Mouse (Mus musculus): ENCODE results near the gene Acd. TPM values are rescaled to one million over a fixed set of nuclear protein-coding genes. Genes with fewer than 3 reads are reported as not detected.
A peak's percentile ranks its signal among the peaks of the same experiment; 100 is the strongest.

The Acd gene
- total and polyA plus RNA-seq, 2 experiments from 2014 or later, result 39.3 to 82.1 TPM

DNA sequence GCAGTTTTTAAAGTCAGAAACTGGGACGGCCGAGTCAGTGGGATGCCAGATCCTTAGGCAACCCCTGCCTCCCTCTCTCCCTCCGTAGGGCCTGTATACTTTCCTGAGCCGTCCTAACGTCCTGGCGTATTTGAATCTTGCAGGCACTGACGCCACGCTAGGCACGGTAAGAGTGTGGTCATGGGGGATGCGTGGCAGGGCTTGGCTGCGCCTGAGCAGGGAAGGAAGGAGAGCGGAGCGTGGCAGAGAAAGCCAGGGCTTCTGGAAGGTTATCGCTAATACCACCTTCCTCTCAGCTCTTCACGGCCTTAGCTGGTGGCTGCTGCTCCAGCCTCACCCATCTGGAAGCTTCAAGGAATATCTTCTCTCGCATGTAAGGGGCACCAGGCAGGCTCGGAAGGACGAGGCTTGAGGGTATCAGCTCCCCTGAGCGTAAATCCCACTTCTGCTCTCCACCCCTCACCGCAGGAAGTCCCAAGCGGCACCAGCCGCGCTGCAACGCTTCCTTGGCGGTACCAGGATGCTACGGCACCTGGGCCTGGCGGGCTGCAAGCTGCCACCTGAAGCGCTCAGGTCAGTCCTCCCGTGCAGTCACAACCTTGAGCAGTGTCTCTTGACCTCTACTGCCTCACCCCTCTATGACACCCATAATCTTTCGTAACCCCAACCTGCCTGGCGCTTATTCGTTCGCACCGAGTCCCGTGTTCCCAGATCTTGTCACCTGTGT, 11.5 kb downstream of the Acd start:
- Histone ChIP-seq H3K27me3 (ENCODE audit: insufficient read depth, low read length) (no peaks in the 10 kb centered on the region), H3K36me3 (ENCODE audit: insufficient read depth, low read length) (peaks cover 1% of the 10 kb centered on the region; the same call in 1 of the 2 replicates), H3K4me1 (ENCODE audit: insufficient read depth, low read length) (no peaks in the 10 kb centered on the region), H3K27ac (no peak overlapping the region), H3K9ac (replicated peaks; ENCODE audit: low read length) (no peak overlapping the region), H3K4me2 (ENCODE audit: low read depth, low read length) (no peak overlapping the region), H3K4me3 (ENCODE audit: low read length) (no peak overlapping the region), H3K9me3 (ENCODE audit: low read length) (no peaks in the 10 kb centered on the region)
- WGBS, result 65% methylated on average over 34 of the region's 35 CpGs
- TF ChIP-seq CTCF (IDR thresholded peaks at IDR 0.05; ENCODE audit: low read depth), result no peak
- no peak for ATAC-seq
- DNase-seq (ENCODE audit: low spot score), result no peak

DNA sequence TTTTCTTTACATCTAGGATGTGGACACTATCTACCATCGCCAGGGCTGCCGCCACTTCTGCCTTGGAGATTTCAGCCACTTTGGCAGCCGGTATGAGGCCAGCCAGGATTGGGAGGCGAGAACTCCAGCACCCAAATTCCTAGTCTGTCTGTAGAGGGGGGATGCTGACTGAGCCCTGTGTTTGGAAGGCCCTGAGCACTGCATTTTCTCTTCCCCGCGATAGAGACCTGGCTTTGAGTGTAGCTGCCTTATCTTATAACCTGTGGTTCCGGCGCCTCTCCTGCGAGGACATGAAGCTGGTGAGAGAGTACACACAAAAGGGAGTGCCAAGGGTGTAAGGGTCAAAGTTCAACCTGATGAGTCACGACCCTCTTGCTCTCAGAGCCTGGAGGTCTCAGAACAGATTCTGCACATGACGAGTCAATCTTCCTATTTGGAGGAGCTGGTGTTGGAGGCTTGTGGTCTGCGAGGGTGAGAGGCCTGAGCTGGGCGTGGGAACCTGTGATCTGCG, 12.6 kb downstream of the Acd start:
- H3K4me2 ChIP-seq (ENCODE audit: low read depth, low read length), result no peak overlapping the region
- H3K9ac ChIP-seq (replicated peaks; ENCODE audit: low read length), result no peak overlapping the region
- no peaks in the 10 kb centered on the region for H3K27me3 ChIP-seq (ENCODE audit: insufficient read depth, low read length)
- 74% methylated on average over 14 of the region's 14 CpGs for WGBS
- no peak overlapping the region for H3K27ac ChIP-seq
- H3K4me1 ChIP-seq (ENCODE audit: insufficient read depth, low read length), result no peaks in the 10 kb centered on the region
- no peaks in the 10 kb centered on the region for H3K9me3 ChIP-seq (ENCODE audit: low read length)
- DNase-seq (ENCODE audit: low spot score) (no peak), ATAC-seq (no peak)
- H3K36me3 ChIP-seq (ENCODE audit: insufficient read depth, low read length), result peaks cover 13% of the 10 kb centered on the region; the same call in 1 of the 2 replicates
- H3K4me3 ChIP-seq (ENCODE audit: low read length), result no peak overlapping the region
- no peak for TF ChIP-seq CTCF (IDR thresholded peaks at IDR 0.05; ENCODE audit: low read depth)

DNA sequence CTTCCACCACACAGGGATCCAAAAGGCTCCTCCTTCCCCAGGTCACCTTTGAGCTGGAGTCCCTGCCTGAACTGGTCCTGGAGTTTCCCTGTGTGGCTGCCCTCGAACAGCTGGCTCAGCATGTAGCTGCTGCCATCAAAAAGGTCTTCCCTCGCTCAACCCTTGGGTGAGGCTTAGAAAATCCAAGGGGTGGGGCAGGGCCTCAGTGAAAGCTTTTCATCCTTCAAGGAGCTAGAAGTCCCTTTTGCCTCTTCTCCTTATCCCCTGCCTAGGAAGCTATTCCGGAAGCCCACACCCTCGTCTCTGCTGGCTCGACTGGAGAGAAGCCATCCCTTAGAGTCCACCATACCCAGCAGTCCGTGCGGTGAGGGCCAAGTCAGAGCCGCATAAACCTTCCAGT, 13.4 kb downstream of the Acd start:
- H3K4me1 ChIP-seq (ENCODE audit: insufficient read depth, low read length), result no peaks in the 10 kb centered on the region
- peaks cover 20% of the 10 kb centered on the region for H3K36me3 ChIP-seq (ENCODE audit: insufficient read depth, low read length)
- ATAC-seq, result no peak
- TF ChIP-seq CTCF (IDR thresholded peaks at IDR 0.05; ENCODE audit: low read depth), result no peak
- no peak overlapping the region for H3K9ac ChIP-seq (replicated peaks; ENCODE audit: low read length)
- no peak overlapping the region for H3K27ac ChIP-seq
- no peaks in the 10 kb centered on the region for H3K9me3 ChIP-seq (ENCODE audit: low read length)
- no peaks in the 10 kb centered on the region for H3K27me3 ChIP-seq (ENCODE audit: insufficient read depth, low read length)
- H3K4me3 ChIP-seq (ENCODE audit: low read length), result no peak overlapping the region
- DNase-seq (ENCODE audit: low spot score), result no peak
- 63% methylated on average over 8 of the region's 8 CpGs for WGBS
- H3K4me2 ChIP-seq (ENCODE audit: low read depth, low read length), result no peak overlapping the region

DNA sequence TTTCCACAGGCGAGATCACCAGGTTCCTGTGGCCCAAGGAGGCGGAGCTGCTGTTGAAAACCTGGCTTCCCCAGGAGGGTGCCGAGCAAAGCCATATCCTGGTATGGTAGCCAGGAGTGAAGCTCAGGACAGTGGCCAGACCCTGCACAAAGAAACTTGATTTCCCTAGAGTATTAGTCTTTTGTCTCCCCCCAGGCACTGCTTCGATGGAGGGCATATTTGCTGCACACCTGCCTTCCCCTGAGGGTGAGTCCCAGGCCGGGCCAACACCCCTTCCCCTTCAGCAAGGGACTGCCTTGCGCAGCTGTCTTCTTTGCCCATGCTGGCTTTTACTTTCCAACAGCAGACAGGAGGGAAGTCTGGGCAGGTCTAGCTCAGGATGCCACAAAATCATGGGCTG, 14.4 kb downstream of the Acd start:
- 58% methylated on average over 6 of the region's 6 CpGs for WGBS
- Histone ChIP-seq H3K27ac (no peak overlapping the region), H3K9ac (replicated peaks; ENCODE audit: low read length) (no peak overlapping the region), H3K4me3 (ENCODE audit: low read length) (no peak overlapping the region), H3K9me3 (ENCODE audit: low read length) (no peaks in the 10 kb centered on the region), H3K4me2 (ENCODE audit: low read depth, low read length) (no peak overlapping the region), H3K4me1 (ENCODE audit: insufficient read depth, low read length) (no peaks in the 10 kb centered on the region), H3K36me3 (ENCODE audit: insufficient read depth, low read length) (peaks cover 23% of the 10 kb centered on the region), H3K27me3 (ENCODE audit: insufficient read depth, low read length) (no peaks in the 10 kb centered on the region)
- DNase-seq (ENCODE audit: low spot score) (no peak), ATAC-seq (no peak)
- TF ChIP-seq CTCF (IDR thresholded peaks at IDR 0.05; ENCODE audit: low read depth), result no peak

DNA sequence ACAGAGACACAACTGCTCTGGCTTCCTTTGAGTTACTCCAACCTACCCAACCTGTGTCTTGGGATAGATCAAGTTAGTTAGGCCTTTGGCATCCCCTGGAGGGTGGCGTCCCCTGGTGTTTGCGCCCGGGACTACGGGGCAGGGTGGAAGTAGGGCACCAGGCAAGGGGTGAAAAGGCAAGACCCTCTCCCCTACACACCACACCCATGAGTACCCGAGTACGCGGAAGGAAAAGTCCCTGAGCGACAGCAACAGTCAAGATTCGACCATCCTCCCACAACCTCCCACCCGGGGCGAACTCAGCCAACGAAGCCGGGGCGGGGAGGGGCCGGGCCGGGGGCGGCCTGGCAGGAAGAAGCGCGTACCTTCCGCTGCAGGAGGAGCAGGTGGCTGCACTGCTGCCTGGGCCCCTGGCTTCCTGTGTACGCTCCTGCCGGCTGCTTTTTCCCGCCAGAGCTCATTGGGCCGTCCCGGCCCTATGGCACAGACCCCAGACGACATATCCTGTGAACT, 15.1 kb downstream of the Acd start, which contains the start of gene Carmil2:
Gene Carmil2, plus strand, starts transcription at position 479 of the 513 bp plus-strand sequence.
- Histone ChIP-seq H3K36me3 (ENCODE audit: insufficient read depth, low read length) (peaks cover 30% of the 10 kb centered on the region), H3K27ac (no peak within 1 kb of the TSS), H3K4me2 (ENCODE audit: low read depth, low read length) (peak within 1 kb of the TSS; percentile 36), H3K9ac (replicated peaks; ENCODE audit: low read length) (no peak within 1 kb of the TSS), H3K27me3 (ENCODE audit: insufficient read depth, low read length) (no peaks in the 10 kb centered on the region), H3K4me1 (ENCODE audit: insufficient read depth, low read length) (no peaks in the 10 kb centered on the region), H3K4me3 (ENCODE audit: low read length) (no peak within 1 kb of the TSS), H3K9me3 (ENCODE audit: low read length) (no peaks in the 10 kb centered on the region)
- no peak for DNase-seq (ENCODE audit: low spot score)
- TF ChIP-seq CTCF (IDR thresholded peaks at IDR 0.05; ENCODE audit: low read depth), result peak; percentile 72
- peak; percentile 41; the same call in 1 of the 2 replicates for ATAC-seq
- WGBS, result 16% methylated on average over 26 of the region's 26 CpGs

DNA sequence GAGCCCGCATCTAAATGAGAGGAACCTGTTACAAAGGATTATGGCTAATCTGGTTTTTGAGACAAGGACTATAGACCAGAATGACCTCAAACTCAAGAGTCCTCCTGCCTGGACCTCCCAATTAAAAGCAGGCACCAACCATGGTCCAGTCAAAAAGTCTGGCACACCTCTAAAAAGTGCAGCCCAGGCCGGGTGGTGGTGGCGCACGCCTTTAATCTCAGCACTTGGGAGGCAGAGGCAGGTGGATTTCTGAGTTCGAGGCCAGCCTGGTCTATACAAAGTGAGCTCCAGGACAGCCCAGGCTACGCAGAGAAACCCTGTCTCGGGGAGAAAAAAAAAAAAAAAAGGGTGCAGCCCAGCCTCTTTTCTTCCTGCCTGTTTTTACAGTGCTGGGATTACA, 15.6 kb downstream of the Acd start:
- ATAC-seq (no peak), DNase-seq (ENCODE audit: low spot score) (no peak)
- Histone ChIP-seq H3K27ac (no peak overlapping the region), H3K36me3 (ENCODE audit: insufficient read depth, low read length) (peaks cover 36% of the 10 kb centered on the region), H3K27me3 (ENCODE audit: insufficient read depth, low read length) (no peaks in the 10 kb centered on the region), H3K4me3 (ENCODE audit: low read length) (no peak overlapping the region), H3K4me1 (ENCODE audit: insufficient read depth, low read length) (no peaks in the 10 kb centered on the region), H3K9me3 (ENCODE audit: low read length) (no peaks in the 10 kb centered on the region), H3K9ac (replicated peaks; ENCODE audit: low read length) (no peak overlapping the region), H3K4me2 (ENCODE audit: low read depth, low read length) (no peak overlapping the region)
- no peak for TF ChIP-seq CTCF (IDR thresholded peaks at IDR 0.05; ENCODE audit: low read depth)
- 88% methylated on average over 7 of the region's 7 CpGs for WGBS

DNA sequence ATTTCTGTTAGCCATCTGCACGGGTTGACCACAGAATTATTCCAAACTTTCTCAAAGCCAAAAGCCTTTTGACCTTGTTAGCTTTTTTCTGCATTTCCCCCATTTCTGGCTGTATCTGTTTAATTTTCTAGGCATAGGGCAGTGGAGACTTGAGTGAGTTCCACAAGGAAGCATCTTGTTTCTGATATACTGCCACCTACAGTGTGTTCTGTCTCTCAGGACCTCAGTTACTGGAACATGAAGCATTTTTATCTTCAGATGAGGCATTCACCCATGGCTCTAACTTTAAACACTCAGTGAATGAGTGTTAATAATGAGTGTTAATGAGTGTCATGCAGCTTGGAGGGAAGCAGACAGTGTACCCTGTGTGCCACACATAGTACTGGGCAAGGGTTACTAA, 23.0 kb downstream of the Acd start:
- Histone ChIP-seq H3K27me3 (ENCODE audit: insufficient read depth, low read length) (no peaks in the 10 kb centered on the region), H3K9ac (replicated peaks; ENCODE audit: low read length) (no peak overlapping the region), H3K4me3 (ENCODE audit: low read length) (no peak overlapping the region), H3K27ac (no peak overlapping the region), H3K9me3 (ENCODE audit: low read length) (no peaks in the 10 kb centered on the region), H3K36me3 (ENCODE audit: insufficient read depth, low read length) (peaks cover 76% of the 10 kb centered on the region), H3K4me2 (ENCODE audit: low read depth, low read length) (no peak overlapping the region), H3K4me1 (ENCODE audit: insufficient read depth, low read length) (no peaks in the 10 kb centered on the region)
- no peak for ATAC-seq
- TF ChIP-seq CTCF (IDR thresholded peaks at IDR 0.05; ENCODE audit: low read depth), result peak; percentile 41
- no peak for DNase-seq (ENCODE audit: low spot score)
- 93% methylated on average over 1 of the region's 1 CpGs for WGBS
